Mouse (Mus musculus) liver, adult 10 weeks (tissue): ENCODE data around the gene Vill. TPM values are rescaled to one million over a fixed set of nuclear protein-coding genes. Genes with fewer than 3 reads are reported as not detected.

ENCODE experiments used
- polyA plus RNA-seq: library from polyadenylated mRNA; stranded (reverse); fragments of 350-450 nt; fragmentation: Illumina TruSeq; extraction: RNeasy Lipid Tissue Mini Kit (QIAGEN cat#74804); gene quantifications from one replicate; pipeline ENCODE4 v1.2.3, GENCODE M21; 2014; ENCODE audit warnings: low read depth, low replicate concordance

Gene Vill
- 0.45 TPM for polyA plus RNA-seq

DNA sequence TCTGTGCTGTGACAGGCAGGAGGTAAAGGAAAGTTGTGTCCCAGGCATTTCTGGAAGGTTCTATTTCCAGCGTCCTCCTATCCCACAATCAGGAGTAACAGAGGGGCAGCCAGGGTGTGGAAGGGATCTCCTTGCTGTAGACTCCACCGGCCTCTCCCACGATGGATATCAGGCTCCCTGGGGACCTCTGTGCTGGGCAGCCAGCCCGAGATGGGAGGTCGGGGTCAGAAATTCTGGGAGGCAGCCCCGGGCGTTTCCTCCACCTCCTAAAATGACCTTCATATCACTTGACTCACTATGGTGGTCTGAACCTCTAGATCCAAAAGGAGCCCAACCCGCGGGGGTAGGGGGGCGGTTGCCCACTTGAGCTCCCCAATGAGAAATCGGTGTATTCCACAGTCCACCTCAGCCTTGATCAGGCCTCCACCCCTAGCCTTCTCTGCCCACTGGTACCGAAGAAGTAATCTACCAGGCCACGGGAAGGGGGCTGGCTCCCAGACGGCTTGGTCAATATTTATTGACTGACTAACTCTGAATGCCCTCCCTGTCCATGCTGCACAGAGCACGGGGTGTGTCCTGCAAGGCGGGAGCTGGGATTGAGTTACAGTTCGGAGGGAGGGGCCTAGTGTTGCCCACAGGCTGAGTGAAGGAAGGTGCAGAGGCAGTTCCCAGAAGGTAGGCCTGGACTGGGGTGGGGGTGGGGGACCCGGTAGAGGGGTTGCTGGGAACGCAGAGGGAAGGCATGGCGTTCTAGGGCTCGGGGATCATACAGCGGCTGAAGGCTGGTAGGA lies at the start of gene Vill:
Gene Vill, plus strand, starts transcription at position 625 of the 791 bp plus-strand sequence.

GRCm38 (mm10) chr9:119093419-119094295 lies 41.1 kb downstream of the Vill start, which contains the start of gene Plcd1:
Gene Plcd1 (minus strand): TSS chr9:119093502.

GRCm38 (mm10) chr9:119101992-119102782 lies 49.6 kb downstream of the Vill start, which contains the start of gene Dlec1:
Gene Dlec1 (plus strand): TSS chr9:119102478.

Other genes starting within 250 kb of the Vill start
- gene Ctdspl, start 126.3 kb upstream of the Vill start, polyA plus RNA-seq: 1.7 TPM
- not detected for gene Plcd1, start 40.7 kb downstream of the Vill start, polyA plus RNA-seq
- not detected for gene Dlec1, start 49.7 kb downstream of the Vill start, polyA plus RNA-seq
- 82.1 TPM for gene Acaa1b, start 104.3 kb downstream of the Vill start, polyA plus RNA-seq
- not detected for gene Gm47289, start 106.4 kb downstream of the Vill start, polyA plus RNA-seq
- not detected for gene Slc22a13, start 156.3 kb downstream of the Vill start, polyA plus RNA-seq